Comparison of ENCODE assay signal across 8 mouse cellular contexts in the genomic region with DNA sequence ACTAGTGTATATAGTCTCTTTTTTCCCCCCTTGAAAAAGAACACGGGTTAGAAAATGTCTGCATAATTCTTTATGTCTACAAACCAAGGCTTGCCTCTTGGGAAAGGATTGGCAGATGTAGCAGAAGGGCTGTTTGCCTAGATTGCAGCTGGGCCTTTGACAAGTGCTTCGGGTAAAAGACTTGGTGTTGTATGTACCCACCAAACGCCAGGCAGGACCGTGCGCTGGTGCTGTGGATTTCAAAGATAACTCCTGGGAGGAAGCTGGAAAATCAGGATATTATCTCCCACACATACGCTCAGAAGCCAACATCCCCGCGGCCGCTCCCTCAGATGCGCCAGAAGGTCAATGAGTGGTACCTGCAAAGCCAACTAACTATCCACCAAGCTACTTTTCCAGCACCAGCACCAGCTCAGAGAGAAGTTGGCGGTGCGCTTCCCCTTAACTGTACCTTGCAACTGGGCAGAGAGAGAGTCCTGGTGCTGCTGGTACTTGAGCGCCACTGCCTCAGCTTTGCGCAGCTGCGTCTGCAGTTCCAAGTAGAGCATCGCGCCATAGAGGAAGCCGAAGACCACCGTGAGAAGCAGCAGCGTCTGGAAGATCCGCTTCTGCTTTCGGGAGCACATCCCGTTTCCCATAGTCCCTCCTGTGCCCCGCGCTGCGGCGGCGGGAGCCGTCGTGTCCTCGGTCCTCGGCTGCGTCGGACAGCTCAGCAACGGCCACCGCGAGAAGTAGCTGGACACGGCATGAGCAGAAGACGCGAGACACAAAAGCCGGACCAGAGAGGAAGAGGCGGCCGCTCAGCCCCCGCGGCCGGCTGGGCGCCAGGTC. TPM values are rescaled to one million over a fixed set of nuclear protein-coding genes. Genes with fewer than 3 reads are reported as not detected.
DNase-seq lines count a peak whose midpoint lies in the region; ATAC-seq and TF ChIP-seq lines count a peak whose summit lies in the region.

No protein-coding gene starts in this region.

- H3K9ac ChIP-seq in liver, adult 2 months (ENCODE audit: low read depth, low read length): peak overlapping the region; percentile 76
- peak overlapping the region; percentile 83 for H3K9ac ChIP-seq in neural tube, embryonic 11.5 days (ENCODE audit: low read length)

- H3K36me3 ChIP-seq in hindbrain, embryonic 10.5 days: no peaks in the 10 kb centered on the region; the same call in 1 of the 2 replicates
- no peaks in the 10 kb centered on the region for H3K36me3 ChIP-seq in liver, adult 2 months (ENCODE audit: control insufficient read depth, insufficient read depth, low read length)
- no peaks in the 10 kb centered on the region for H3K36me3 ChIP-seq in neural tube, embryonic 11.5 days (ENCODE audit: control insufficient read depth, insufficient read depth, low read length)

- peak; percentile 28 for ATAC-seq in erythroblast, adult 5-6 weeks (replicated peaks; ENCODE audit: low FRiP score, poor library complexity, severe bottlenecking)
- peak; percentile 46 for ATAC-seq in neural tube, embryonic 11.5 days (ENCODE audit: insufficient read depth, low FRiP score, low TSS enrichment)

- WGBS in hindbrain, embryonic 10.5 days: 4% methylated on average over 47 of the region's 47 CpGs
- WGBS in liver, adult 2 months: under 1% methylated on average over 47 of the region's 47 CpGs
- 3% methylated on average over 46 of the region's 47 CpGs for WGBS in neural tube, embryonic 11.5 days

- peaks cover 5% of the 10 kb centered on the region; the same call in 1 of the 2 replicates for H3K79me2 ChIP-seq in liver, adult 2 months (ENCODE audit: control insufficient read depth, insufficient read depth, low read length)

- H3K4me3 ChIP-seq in hindbrain, embryonic 10.5 days: peak overlapping the region; percentile 67
- peak overlapping the region; percentile 83 for H3K4me3 ChIP-seq in liver, adult 2 months (ENCODE audit: insufficient read depth, low read depth, low read length)
- H3K4me3 ChIP-seq in neural tube, embryonic 11.5 days (ENCODE audit: low read depth, low read length): peak overlapping the region; percentile 64

- H3K4me2 ChIP-seq in neural tube, embryonic 11.5 days (ENCODE audit: low read depth): peak overlapping the region; percentile 56

- no peaks in the 10 kb centered on the region for H3K9me3 ChIP-seq in hindbrain, embryonic 10.5 days
- no peaks in the 10 kb centered on the region for H3K9me3 ChIP-seq in neural tube, embryonic 11.5 days (ENCODE audit: control insufficient read depth, low read length)

- no peaks in the 10 kb centered on the region for H3K27me3 ChIP-seq in hindbrain, embryonic 10.5 days (ENCODE audit: insufficient read depth, poor library complexity, severe bottlenecking)
- no peaks in the 10 kb centered on the region for H3K27me3 ChIP-seq in liver, adult 2 months (ENCODE audit: control insufficient read depth, insufficient read depth, low read length)
- H3K27me3 ChIP-seq in neural tube, embryonic 11.5 days (ENCODE audit: control insufficient read depth, insufficient read depth, low read length): no peaks in the 10 kb centered on the region

- peak; percentile 14 for DNase-seq in cerebellum, adult 9-11 months
- no peak for DNase-seq in cerebellum, adult 9-10 months
- peak; percentile 66 for DNase-seq in NIH3T3 (ENCODE audit: low read depth)
- DNase-seq in hindbrain, embryonic 10.5 days (ENCODE audit: low spot score): peak; percentile 73
- DNase-seq in liver, adult 2 months (ENCODE audit: extremely low read depth, low read depth, low spot score): peak; percentile 67
- DNase-seq in neural tube, embryonic 11.5 days (ENCODE audit: low spot score): peak; percentile 69
- peak; percentile 37 for DNase-seq in thymus, postnatal 14 days

- H3K27ac ChIP-seq in hindbrain, embryonic 10.5 days: peak overlapping the region; percentile 92
- peak overlapping the region; percentile 86 for H3K27ac ChIP-seq in liver, adult 2 months (replicated peaks; ENCODE audit: insufficient read depth, low read depth, low read length)
- H3K27ac ChIP-seq in neural tube, embryonic 11.5 days (ENCODE audit: low read depth, low read length): peak overlapping the region; percentile 69

- TF ChIP-seq POLR2A in liver, adult 2 months (IDR thresholded peaks at IDR 0.05; ENCODE audit: extremely low read depth, insufficient read depth, low read length): no peak

- TF ChIP-seq CTCF in liver, adult 2 months (IDR thresholded peaks at IDR 0.05; ENCODE audit: low read depth, low read length): no peak

- peaks cover 37% of the 10 kb centered on the region for H3K4me1 ChIP-seq in hindbrain, embryonic 10.5 days (replicated peaks)
- H3K4me1 ChIP-seq in liver, adult 2 months (ENCODE audit: control insufficient read depth, insufficient read depth, low read length): peaks cover 19% of the 10 kb centered on the region
- H3K4me1 ChIP-seq in neural tube, embryonic 11.5 days (ENCODE audit: control insufficient read depth, insufficient read depth, low read length): peaks cover 7% of the 10 kb centered on the region; the same call in 1 of the 2 replicates

RNA-seq across cellular contexts. Expression of gene Golim4, which starts 0.9 kb away (rescaled TPM):
- total RNA-seq in erythroblast, adult 5-6 weeks (2015; ENCODE audit: low replicate concordance): 23.6 and 31.7 TPM in 2 replicates
- total RNA-seq in erythroblast, adult 5-6 weeks (2017; ENCODE audit: low replicate concordance): 53.1 and 57.7 TPM in 2 replicates
- 45.0 and 56.2 TPM in 2 replicates for polyA plus RNA-seq in hindbrain, embryonic 10.5 days (2016; fragmentation: Nextera tagmentation; extraction: Ambion mirVana)
- total RNA-seq in liver, adult 2 months (2014; rRNA removed): 53.7 and 59.5 TPM in 2 replicates
- 26.3 and 28.9 TPM in 2 replicates for polyA plus RNA-seq in liver, adult 2 months (2012; rRNA removed)
- 38.9 and 41.9 TPM in 2 replicates for polyA plus RNA-seq in neural tube, embryonic 11.5 days (2014; fragmentation: Nextera tagmentation; extraction: Ambion mirVana)
